Mouse (Mus musculus) cerebellum, adult 9-11 months (tissue): ENCODE results near the gene Gm20911.
"Not testable (repeated sequence)": the region's sequence is repeated elsewhere in the genome, so short reads cannot be mapped to it uniquely, and the experiment has no call there.

Experiments used
- DNase-seq: peaks from one replicate; pipeline ENCODE4 v3.0.0; 2022

Gm20911 gene

DNA sequence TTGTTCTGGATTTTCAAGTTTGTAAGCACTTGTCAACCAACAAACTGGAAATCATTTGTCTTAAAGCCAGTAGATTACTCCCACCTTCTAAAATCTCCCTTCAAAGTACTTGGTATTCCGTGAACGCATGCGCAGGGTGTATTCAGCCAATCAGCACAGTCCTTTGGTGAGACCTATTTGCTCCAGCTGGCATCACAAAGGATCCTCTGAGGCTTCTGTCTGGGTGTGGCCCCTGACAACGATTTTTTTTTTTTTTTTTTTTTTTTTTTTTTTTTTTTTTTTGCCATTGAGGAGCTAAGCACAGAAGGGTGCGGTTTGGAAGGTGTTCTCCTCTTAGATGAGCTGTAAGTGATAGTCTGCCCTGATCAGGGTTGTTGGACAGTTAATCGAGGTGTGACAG is at the start of gene Gm20911:
TSS of gene Gm20911 (plus strand) at position 301 of the 400 bp plus-strand sequence.
- not testable (repeated sequence) for DNase-seq
